Mouse (Mus musculus) hematopoietic multipotent progenitor cell, adult 10-12 weeks (in vitro differentiated cells): ENCODE data around the gene Sh2b3. TPM values are rescaled to one million over a fixed set of nuclear protein-coding genes. Genes with fewer than 3 reads are reported as not detected.

Experiments
- polyA plus RNA-seq: library from polyadenylated mRNA; stranded (reverse); fragments of >175 nt; gene quantifications from 2 replicates; pipeline ENCODE4 v1.2.3, GENCODE M21; 2012; ENCODE audit warnings: low replicate concordance

Gene Sh2b3
- 242 and 1,055 TPM in 2 replicates for polyA plus RNA-seq

DNA sequence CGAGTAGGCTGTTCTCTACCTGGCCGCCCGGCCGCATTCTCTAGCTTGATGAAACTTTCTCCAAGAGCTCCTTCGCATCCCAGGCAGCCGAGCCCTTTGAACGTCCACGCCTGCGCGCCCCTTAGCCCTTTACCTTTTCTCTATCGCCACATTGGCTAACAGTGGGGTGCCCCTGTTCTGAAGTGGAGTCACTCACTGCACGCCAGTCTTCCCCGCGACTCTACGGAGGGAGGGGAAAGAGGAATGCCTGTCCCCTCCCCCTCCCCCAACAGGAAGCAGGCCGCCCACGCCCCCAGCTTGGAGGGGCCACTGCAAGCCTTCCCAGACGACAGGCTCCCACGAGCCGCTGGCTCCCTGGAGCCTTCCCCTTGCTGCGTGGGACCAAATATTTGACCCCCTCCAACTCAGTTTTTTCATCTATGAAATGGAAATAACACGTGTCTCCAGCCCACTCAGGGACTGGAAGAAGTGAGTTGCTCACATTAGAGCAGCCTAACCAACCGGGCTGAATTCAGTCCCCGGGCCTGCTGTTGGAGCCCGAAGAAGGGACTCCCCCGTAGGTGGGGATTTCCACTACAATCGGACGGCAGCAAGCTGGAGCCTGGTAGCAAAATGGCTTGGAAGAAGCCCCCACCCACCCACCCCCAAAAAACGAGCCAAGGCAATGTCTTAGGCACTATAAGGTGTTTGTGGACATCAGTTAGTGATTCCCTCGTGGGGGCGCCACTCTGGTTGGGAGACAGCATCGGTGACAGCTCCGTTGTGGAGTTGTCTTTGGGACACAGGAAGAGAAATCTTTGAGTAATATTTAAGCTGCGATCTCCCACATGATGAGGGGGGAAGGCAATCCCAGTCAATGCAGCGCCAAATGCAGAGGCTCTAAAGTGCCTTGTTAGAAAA, at the start of gene Sh2b3:
Gene Sh2b3, minus strand, starts transcription at position 206 of the 900 bp plus-strand sequence.

GRCm38 (mm10) chr5:121848743-121849142, 11.3 kb upstream of the Sh2b3 start, which contains the start of gene Pheta1:
Pheta1 (plus strand) TSS chr5:121848984.

Other genes starting within 250 kb of the Sh2b3 start
- 363 and 626 TPM in 2 replicates for gene Aldh2, start 243.8 kb downstream of the Sh2b3 start, polyA plus RNA-seq
- 2.0 and 4.2 TPM in 2 replicates for gene Acad12, start 218.7 kb downstream of the Sh2b3 start, polyA plus RNA-seq
- gene Acad10, start 177.1 kb downstream of the Sh2b3 start, polyA plus RNA-seq = 3.6 and 4.8 TPM in 2 replicates
- gene Brap, start 177.1 kb downstream of the Sh2b3 start, polyA plus RNA-seq = 14.4 and 16.1 TPM in 2 replicates
- 22.4 and 97.1 TPM in 2 replicates for gene Atxn2, start 126.3 kb downstream of the Sh2b3 start, polyA plus RNA-seq
- 4.7 and 27.2 TPM in 2 replicates for gene Pheta1, start 11.3 kb upstream of the Sh2b3 start, polyA plus RNA-seq
- gene Cux2, start 212.5 kb upstream of the Sh2b3 start, polyA plus RNA-seq = 0.06 TPM in 1 of 2 replicates, not detected in the other